Mouse (Mus musculus) G1E (cell line): Measurements from ENCODE around the gene Gpr4.

Experiments used
- CTCF ChIP-seq: IDR thresholded peaks from 2 replicates; pipeline ENCODE4 v1.5.1; 2012; ENCODE audit warnings: low read depth, low read length, inconsistent platforms, mixed read lengths
- GATA1 ChIP-seq: IDR thresholded peaks from 2 replicates; pipeline ENCODE4 v1.6.1; 2012; ENCODE audit warnings: borderline replicate concordance, low read length, inconsistent platforms, mixed read lengths

DNA sequence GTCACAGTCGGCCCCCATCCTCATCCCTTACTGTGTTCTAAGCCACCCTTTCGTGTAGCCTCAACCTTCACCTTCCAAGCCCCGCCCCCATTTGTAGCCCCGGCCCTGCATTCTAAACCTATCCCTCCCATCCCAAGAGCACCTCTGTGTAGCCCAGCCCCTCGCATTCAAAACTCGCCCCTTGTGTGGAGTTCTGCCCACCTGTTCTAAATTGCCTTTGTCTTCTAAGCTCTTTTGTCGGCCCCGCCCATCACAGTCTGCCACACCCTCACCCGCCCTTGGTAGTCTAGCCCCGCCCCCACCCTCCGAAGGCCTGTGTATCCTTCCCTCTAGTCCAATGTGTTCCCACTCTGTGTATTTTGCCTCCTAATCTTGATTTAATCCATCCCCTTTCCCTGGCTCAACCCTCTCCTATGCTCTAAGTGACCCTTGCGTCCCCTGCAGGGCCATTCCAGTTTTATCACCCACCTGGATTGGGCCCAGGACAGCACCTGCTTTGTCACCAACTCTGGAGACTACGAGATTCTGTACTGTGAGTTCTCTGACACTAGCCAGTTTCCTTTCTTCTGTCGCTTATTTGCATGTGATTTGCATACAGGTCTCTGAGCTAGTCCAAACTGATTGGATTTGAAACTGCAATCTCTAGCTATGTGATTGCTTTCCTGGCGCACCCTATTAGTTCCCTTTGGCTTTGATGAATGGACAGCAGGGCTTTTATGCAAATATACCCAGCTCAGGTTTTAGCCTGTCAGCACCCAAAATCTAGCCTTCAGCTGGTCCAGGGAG, 10.1 kb upstream of the Gpr4 start:
- TF ChIP-seq CTCF (no peak), GATA1 (no peak)
